Mouse (Mus musculus) lung, adult 2 months (tissue): Measurements from ENCODE around the gene App.

ENCODE experiments used
- CTCF ChIP-seq: fragments of 200-500 bp; IDR thresholded peaks from 2 replicates; pipeline ENCODE4 v1.5.1; 2011; ENCODE audit warnings: mild to moderate bottlenecking, low read length, control low read depth; ENCODE audit not compliant: insufficient read depth
- POLR2A ChIP-seq: fragments of 200-500 bp; IDR thresholded peaks from 2 replicates; pipeline ENCODE4 v1.6.1; 2011; ENCODE audit warnings: low read depth, mild to moderate bottlenecking, control low read depth, low read length, borderline replicate concordance; ENCODE audit errors: extremely low read depth

DNA sequence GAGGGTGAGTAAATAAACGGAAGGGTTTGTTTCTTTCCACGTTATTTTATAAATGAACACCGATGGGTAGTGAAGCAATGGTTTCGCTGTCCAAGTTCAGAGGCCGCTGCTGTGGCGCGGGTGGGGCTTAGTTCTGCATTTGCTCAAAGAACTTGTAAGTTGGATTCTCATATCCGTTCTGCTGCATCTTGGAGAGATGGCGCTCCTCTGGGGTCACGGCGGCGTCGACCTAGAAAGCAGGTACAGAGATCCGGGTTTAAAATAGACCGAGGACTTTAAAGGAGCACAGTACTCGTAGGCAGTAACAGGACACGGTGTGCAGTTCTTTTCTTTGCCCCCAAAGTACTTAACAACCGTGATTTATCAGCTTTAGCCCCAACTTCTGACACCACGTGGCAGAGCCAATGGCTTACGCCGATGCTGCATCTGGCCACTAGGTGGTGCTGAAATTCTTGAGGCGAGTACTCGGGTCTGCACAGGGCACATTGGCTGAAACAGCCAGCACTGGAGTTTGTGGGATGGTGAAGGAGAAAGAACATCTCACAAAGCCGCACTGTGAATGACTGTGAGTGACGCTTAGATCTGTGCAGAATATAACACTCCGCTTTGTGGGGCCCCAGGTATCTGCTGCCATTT lies 218.2 kb downstream of the App start:
- no peak for TF ChIP-seq POLR2A
- peak; percentile 95 for TF ChIP-seq CTCF
